Mouse (Mus musculus) brain, embryonic 14.5 days (tissue): ENCODE measurements at regions not wholly inside any gene's neighbourhood (a gene's known extent, or its start where the extent isn't known, plus 50 kb on each side); places are given as distances from the start of the nearest gene placed in this dataset.
A peak's percentile ranks its signal among the peaks of the same experiment; 100 is the strongest.

Source experiments
- DNase-seq: peaks from one replicate; pipeline ENCODE4 v3.0.0-alpha.2; 2011; ENCODE audit warnings: low read depth
- CTCF ChIP-seq: fragments of 200-500 bp; IDR thresholded peaks from 2 replicates; pipeline ENCODE4 v1.5.1; 2012; ENCODE audit warnings: inconsistent platforms, mild to moderate bottlenecking, moderate library complexity, borderline replicate concordance; ENCODE audit not compliant: insufficient read depth, insufficient read length; ENCODE audit errors: extremely low read depth
- POLR2A ChIP-seq: fragments of 200-500 bp; IDR thresholded peaks from 2 replicates; pipeline ENCODE4 v1.6.1; 2012; ENCODE audit warnings: mild to moderate bottlenecking, inconsistent platforms, borderline replicate concordance; ENCODE audit not compliant: poor library complexity, insufficient read depth, insufficient read length, severe bottlenecking; ENCODE audit errors: extremely low read depth

GRCm38 (mm10) chr16:81774626-81775025 is 574.1 kb downstream of the Ncam2 start:
- TF ChIP-seq CTCF = no peak
- DNase-seq = no peak

GRCm38 (mm10) chr16:81793975-81794374 is 593.5 kb downstream of the Ncam2 start:
- DNase-seq = no peak
- TF ChIP-seq POLR2A (no peak), CTCF (no peak)

- no peak for DNase-seq
- no peak for TF ChIP-seq CTCF
- TF ChIP-seq POLR2A = no peak
These were observed 616.4 kb downstream of the Ncam2 start for GRCm38 (mm10) chr16:81816898-81817297.

- TF ChIP-seq POLR2A (no peak), CTCF (no peak)
- DNase-seq = peak; percentile 55
These were observed 638.1 kb downstream of the Ncam2 start for GRCm38 (mm10) chr16:81838625-81839024.

GRCm38 (mm10) chr16:81879682-81880081 is 679.2 kb downstream of the Ncam2 start:
- no peak for TF ChIP-seq CTCF
- no peak for TF ChIP-seq POLR2A

More at GRCm38 (mm10) chr16:81879682-81880081, 679.2 kb downstream of the Ncam2 start:
- peak; percentile 68 for DNase-seq
